Mouse (Mus musculus) embryonic facial prominence, embryonic 10.5 days (tissue): ENCODE data around the gene Rps29. TPM values are rescaled to one million over a fixed set of nuclear protein-coding genes. Genes with fewer than 3 reads are reported as not detected.

Source experiments
- DNase-seq: peaks from one replicate; pipeline ENCODE4 v3.0.0-alpha.2; 2017; ENCODE audit warnings: low spot score
- H3K27ac ChIP-seq: fragments of 300-500 bp; sonication (generic); replicated peaks from 2 replicates; pipeline ENCODE4 v1.5.1; 2016; ENCODE audit warnings: mild to moderate bottlenecking
- H3K27me3 ChIP-seq: fragments of 300-500 bp; sonication (generic); replicated peaks from 2 replicates; pipeline ENCODE4 v1.6.1; 2016; ENCODE audit warnings: low read depth, mild to moderate bottlenecking; ENCODE audit not compliant: poor library complexity, severe bottlenecking
- H3K36me3 ChIP-seq: fragments of 300-500 bp; sonication (generic); replicated peaks from 2 replicates; pipeline ENCODE4 v1.6.1; 2016; ENCODE audit warnings: mild to moderate bottlenecking, moderate library complexity
- H3K4me1 ChIP-seq: fragments of 300-500 bp; sonication (generic); 2 replicates; pipeline ENCODE4 v1.6.1; 2016
- H3K4me3 ChIP-seq: fragments of 300-500 bp; sonication (generic); 2 replicates; pipeline ENCODE4 v1.5.1; 2016; ENCODE audit warnings: mild to moderate bottlenecking, moderate library complexity
- H3K9me3 ChIP-seq: fragments of 300-500 bp; sonication (generic); 2 replicates; pipeline ENCODE4 v1.6.1; 2016; ENCODE audit warnings: mild to moderate bottlenecking
- whole genome bisulfite sequencing: fragments of 180-500 bp; shearing (Covaris S2); methylation state at CpG from one replicate; pipeline ENCODE4 v1.1.7; 2016; 5-methylcytosine and 5-hydroxymethylcytosine counted together
- polyA plus RNA-seq: library from polyadenylated mRNA; unstranded; fragments of >200 nt; fragmentation: Nextera tagmentation; extraction: Ambion mirVana; gene quantifications from 2 replicates; pipeline ENCODE4 v1.2.1, GENCODE M21; 2016

Gene Rps29
- polyA plus RNA-seq, 1 experiment from 2014 or later: 1,397 TPM

DNA sequence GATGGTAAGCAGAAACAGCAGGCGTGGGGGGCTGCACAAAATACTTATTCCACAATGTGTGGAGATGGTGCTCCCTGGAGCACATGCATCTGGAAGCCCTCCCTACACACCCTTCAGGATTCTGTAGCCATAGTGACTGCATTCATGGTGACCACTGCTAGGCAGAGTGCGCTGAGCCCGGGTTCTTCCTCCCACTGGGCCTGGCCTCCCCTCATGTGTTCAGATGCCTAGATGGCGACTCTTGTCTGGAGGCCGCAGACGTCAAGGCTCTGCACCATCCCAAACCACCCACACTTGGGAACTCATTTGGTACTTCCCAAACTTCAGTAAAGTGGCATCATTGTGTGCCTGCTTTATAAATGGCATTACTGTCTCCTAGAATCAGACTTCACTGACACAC, 15.5 kb downstream of the Rps29 start:
- H3K4me3 ChIP-seq: no peak overlapping the region
- DNase-seq: no peak
- H3K27me3 ChIP-seq: no peaks in the 10 kb centered on the region
- H3K4me1 ChIP-seq: no peaks in the 10 kb centered on the region
- H3K27ac ChIP-seq: no peak overlapping the region
- no peaks in the 10 kb centered on the region for H3K36me3 ChIP-seq
- no peaks in the 10 kb centered on the region for H3K9me3 ChIP-seq
- WGBS: 75% methylated on average over 6 of the region's 6 CpGs

DNA sequence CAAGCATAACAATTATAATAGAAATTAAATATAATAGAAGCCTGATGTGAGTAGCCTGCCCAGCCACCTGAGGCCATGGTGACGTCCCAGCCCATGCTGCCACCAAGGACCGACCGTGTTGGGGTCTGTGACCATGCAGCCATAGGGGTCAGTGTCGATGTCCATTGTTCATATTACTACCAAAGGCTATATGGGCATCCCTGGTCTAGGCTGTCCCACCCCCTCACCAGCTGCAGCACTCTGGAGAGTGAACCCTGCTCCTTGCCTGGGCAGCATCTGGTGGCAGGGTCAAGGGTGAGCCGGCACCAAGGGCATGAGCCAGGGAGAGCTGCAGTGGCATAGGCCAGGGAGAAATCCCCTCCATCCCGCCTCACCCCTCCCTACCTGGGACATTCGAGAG, 19.1 kb downstream of the Rps29 start:
- H3K27me3 ChIP-seq: no peaks in the 10 kb centered on the region
- no peaks in the 10 kb centered on the region for H3K4me1 ChIP-seq
- WGBS: 84% methylated on average over 7 of the region's 7 CpGs
- H3K27ac ChIP-seq: no peak overlapping the region
- H3K36me3 ChIP-seq: no peaks in the 10 kb centered on the region
- no peak for DNase-seq
- H3K9me3 ChIP-seq: no peaks in the 10 kb centered on the region
- no peak overlapping the region for H3K4me3 ChIP-seq

GRCm38 (mm10) chr12:69139201-69139600, 19.8 kb downstream of the Rps29 start:
- 87% methylated on average over 3 of the region's 3 CpGs for WGBS
- no peak overlapping the region for H3K27ac ChIP-seq
- H3K27me3 ChIP-seq: no peaks in the 10 kb centered on the region
- DNase-seq: no peak
- H3K4me1 ChIP-seq: no peaks in the 10 kb centered on the region
- H3K9me3 ChIP-seq: no peaks in the 10 kb centered on the region
- H3K36me3 ChIP-seq: no peaks in the 10 kb centered on the region
- H3K4me3 ChIP-seq: no peak overlapping the region

DNA sequence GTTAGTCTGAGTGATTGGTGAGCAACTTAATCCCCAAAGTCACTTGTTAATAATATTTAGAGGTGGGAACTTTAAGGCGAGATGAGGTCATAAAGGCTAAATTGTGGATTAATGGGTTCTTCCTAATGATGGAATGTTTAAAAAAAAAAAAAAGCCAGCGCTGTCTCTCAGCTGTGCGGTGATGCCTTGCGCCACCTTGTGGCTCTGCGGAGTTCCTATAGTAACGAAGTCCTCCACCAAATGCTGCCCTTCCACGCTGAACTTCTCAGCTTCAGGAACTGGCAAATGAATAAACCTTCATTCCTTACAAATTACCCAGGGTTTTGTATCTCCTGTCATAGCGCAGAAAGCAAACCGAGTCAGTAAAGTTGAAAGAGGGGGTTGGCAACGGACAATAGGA, 27.0 kb downstream of the Rps29 start:
- no peaks in the 10 kb centered on the region for H3K9me3 ChIP-seq
- no peak overlapping the region for H3K27ac ChIP-seq
- DNase-seq: peak; percentile 59
- no peaks in the 10 kb centered on the region for H3K36me3 ChIP-seq
- H3K4me3 ChIP-seq: no peak overlapping the region
- H3K4me1 ChIP-seq: peaks cover 8% of the 10 kb centered on the region; the same call in 1 of the 2 replicates
- WGBS: 10% methylated on average over 10 of the region's 10 CpGs
- H3K27me3 ChIP-seq: no peaks in the 10 kb centered on the region

DNA sequence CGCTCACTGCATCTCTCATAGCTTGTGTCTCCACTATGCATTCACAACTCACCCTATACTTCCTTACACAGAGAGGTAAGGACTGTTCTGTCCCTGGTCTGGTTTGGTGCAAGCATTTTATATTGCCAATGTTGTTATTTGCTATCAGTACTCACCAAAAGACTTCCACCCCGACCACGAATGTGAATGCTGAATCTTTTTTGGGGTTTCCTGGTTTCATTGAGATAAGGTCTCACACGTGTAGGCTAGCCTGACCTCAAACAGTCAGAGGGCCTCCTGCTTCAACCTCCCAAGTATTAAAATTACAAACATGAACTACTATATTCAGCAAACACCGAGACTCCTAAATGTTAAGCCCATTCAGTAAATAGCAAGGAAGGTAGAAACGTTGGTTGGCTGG, 27.7 kb downstream of the Rps29 start:
- H3K27me3 ChIP-seq: no peaks in the 10 kb centered on the region
- no peaks in the 10 kb centered on the region for H3K36me3 ChIP-seq
- no peak for DNase-seq
- H3K4me3 ChIP-seq: no peak overlapping the region
- no peaks in the 10 kb centered on the region for H3K9me3 ChIP-seq
- H3K4me1 ChIP-seq: peaks cover 8% of the 10 kb centered on the region; the same call in 1 of the 2 replicates
- WGBS: 84% methylated on average over 6 of the region's 6 CpGs
- no peak overlapping the region for H3K27ac ChIP-seq

DNA sequence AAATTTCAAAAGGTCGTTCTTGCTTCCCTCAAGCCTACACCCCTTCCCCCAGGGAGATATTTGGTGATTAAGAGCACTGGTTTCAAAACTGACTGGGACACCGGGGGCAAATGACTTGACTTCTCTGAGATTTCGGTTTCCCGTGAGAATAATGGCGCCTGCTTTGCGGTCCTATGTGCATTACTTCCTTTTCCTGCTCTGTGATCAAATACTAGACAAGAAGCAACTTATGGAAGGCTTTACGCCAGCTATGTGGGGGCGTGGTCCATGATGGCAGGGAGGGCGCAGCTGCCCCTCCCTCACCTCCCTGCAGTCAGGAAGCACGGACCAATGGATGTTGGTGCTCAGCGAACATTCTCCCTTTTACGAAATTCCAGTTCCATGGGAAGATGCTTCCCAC, 28.5 kb downstream of the Rps29 start:
- Histone ChIP-seq H3K36me3 (no peaks in the 10 kb centered on the region), H3K4me3 (peak overlapping the region; percentile 25; the same call in 1 of the 2 replicates), H3K4me1 (peaks cover 8% of the 10 kb centered on the region; the same call in 1 of the 2 replicates), H3K27me3 (no peaks in the 10 kb centered on the region), H3K27ac (no peak overlapping the region), H3K9me3 (no peaks in the 10 kb centered on the region)
- 71% methylated on average over 12 of the region's 12 CpGs for WGBS
- no peak for DNase-seq

- no peak for DNase-seq
- no peaks in the 10 kb centered on the region for H3K36me3 ChIP-seq
- H3K4me3 ChIP-seq: peak overlapping the region; percentile 25; the same call in 1 of the 2 replicates
- H3K4me1 ChIP-seq: peaks cover 8% of the 10 kb centered on the region; the same call in 1 of the 2 replicates
- WGBS: 53% methylated on average over 18 of the region's 18 CpGs
- no peak overlapping the region for H3K27ac ChIP-seq
- H3K9me3 ChIP-seq: no peaks in the 10 kb centered on the region
- no peaks in the 10 kb centered on the region for H3K27me3 ChIP-seq
Measured at GRCm38 (mm10) chr12:69129634-69130310, 29.2 kb downstream of the Rps29 start.

- H3K4me1 ChIP-seq: peaks cover 8% of the 10 kb centered on the region; the same call in 1 of the 2 replicates
- DNase-seq: no peak
- 88% methylated on average over 3 of the region's 3 CpGs for WGBS
- no peak overlapping the region for H3K4me3 ChIP-seq
- no peaks in the 10 kb centered on the region for H3K9me3 ChIP-seq
- no peaks in the 10 kb centered on the region for H3K27me3 ChIP-seq
- H3K27ac ChIP-seq: no peak overlapping the region
- no peaks in the 10 kb centered on the region for H3K36me3 ChIP-seq
Measured at GRCm38 (mm10) chr12:69127626-69128025, 31.4 kb downstream of the Rps29 start.

DNA sequence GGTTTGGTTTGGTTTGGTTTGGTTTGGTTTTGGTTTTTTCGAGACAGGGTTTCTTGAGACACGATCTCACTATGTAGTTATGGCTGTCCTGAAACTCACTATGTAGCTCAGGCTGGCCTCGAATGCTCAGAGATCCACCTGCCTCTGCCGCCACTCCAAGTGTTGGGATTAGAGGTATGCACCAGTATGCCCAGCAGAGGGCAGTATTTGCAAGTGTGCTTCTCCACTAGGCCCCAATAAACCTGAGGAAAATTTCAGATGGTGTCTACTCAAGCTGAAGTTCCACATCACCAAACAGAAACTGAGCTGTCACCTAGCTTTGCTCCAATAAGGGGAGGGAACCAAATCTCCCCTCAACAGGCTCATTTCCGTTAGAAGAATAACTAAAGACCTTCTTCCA, 31.8 kb downstream of the Rps29 start:
- DNase-seq: no peak
- Histone ChIP-seq H3K27ac (no peak overlapping the region), H3K27me3 (no peaks in the 10 kb centered on the region), H3K4me3 (no peak overlapping the region), H3K9me3 (no peaks in the 10 kb centered on the region), H3K36me3 (no peaks in the 10 kb centered on the region), H3K4me1 (peaks cover 8% of the 10 kb centered on the region; the same call in 1 of the 2 replicates)
- 87% methylated on average over 5 of the region's 5 CpGs for WGBS

GRCm38 (mm10) chr12:69125066-69125465, 33.9 kb downstream of the Rps29 start:
- H3K27ac ChIP-seq: no peak overlapping the region
- peaks cover 7% of the 10 kb centered on the region; the same call in 1 of the 2 replicates for H3K4me1 ChIP-seq
- H3K36me3 ChIP-seq: no peaks in the 10 kb centered on the region
- no peak for DNase-seq
- no peaks in the 10 kb centered on the region for H3K27me3 ChIP-seq
- no peaks in the 10 kb centered on the region for H3K9me3 ChIP-seq
- H3K4me3 ChIP-seq: no peak overlapping the region
- WGBS: 91% methylated on average over 5 of the region's 5 CpGs

GRCm38 (mm10) chr12:69122801-69123200, 36.2 kb downstream of the Rps29 start:
- H3K27me3 ChIP-seq: no peaks in the 10 kb centered on the region
- 88% methylated on average over 11 of the region's 11 CpGs for WGBS
- no peaks in the 10 kb centered on the region for H3K4me1 ChIP-seq
- no peak overlapping the region for H3K27ac ChIP-seq
- DNase-seq: no peak
- H3K36me3 ChIP-seq: no peaks in the 10 kb centered on the region
- H3K4me3 ChIP-seq: no peak overlapping the region
- H3K9me3 ChIP-seq: no peaks in the 10 kb centered on the region

DNA sequence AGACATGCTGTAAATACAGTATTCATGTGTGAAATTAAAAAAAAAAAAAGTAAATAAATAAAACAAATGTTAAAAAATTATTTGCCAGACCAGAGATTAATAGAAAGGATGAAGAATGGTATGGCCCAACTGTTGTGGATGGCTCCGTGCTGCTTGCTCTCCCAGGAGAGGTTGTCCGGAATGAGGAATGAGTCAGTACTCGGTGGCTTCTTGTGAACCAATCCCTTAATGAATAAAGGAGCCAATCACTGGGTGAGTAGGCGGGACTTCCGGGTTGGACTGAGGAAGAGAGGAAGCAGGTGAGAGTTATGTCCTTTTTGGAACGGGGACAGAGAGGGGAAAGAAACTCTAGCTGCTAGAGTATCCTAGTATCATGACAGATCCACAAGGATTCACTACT, 39.1 kb downstream of the Rps29 start:
- no peaks in the 10 kb centered on the region for H3K9me3 ChIP-seq
- H3K4me1 ChIP-seq: no peaks in the 10 kb centered on the region
- H3K4me3 ChIP-seq: no peak overlapping the region
- no peaks in the 10 kb centered on the region for H3K36me3 ChIP-seq
- DNase-seq: no peak
- WGBS: 89% methylated on average over 6 of the region's 6 CpGs
- H3K27ac ChIP-seq: no peak overlapping the region
- H3K27me3 ChIP-seq: no peaks in the 10 kb centered on the region
